In genomic region chr1:135493862-135494261, GRCm38 (mm10) we compare ENCODE assay signal across 19 mouse cellular contexts.
DNase-seq lines count a peak whose midpoint lies in the region; ATAC-seq and TF ChIP-seq lines count a peak whose summit lies in the region.
"Had no signal": no experiment of that assay in that cellular context is flagged by ENCODE, and none has a peak within 500 bp of the region (broad histone marks: within the 10 kb centered on the region; RNA-seq: fewer than 3 reads in every experiment).

No protein-coding gene starts in this region.

- peaks cover 13% of the 10 kb centered on the region; the same call in 1 of the 2 replicates for H3K36me3 ChIP-seq in heart, embryonic 13.5 days
- H3K36me3 ChIP-seq in embryonic facial prominence, embryonic 10.5 days (replicated peaks): no peaks in the 10 kb centered on the region
- H3K36me3 ChIP-seq in intestine, postnatal 0 days (ENCODE audit: control insufficient read depth, insufficient read depth): no peaks in the 10 kb centered on the region
- H3K36me3 ChIP-seq: embryonic facial prominence, embryonic 12.5 days; forebrain, embryonic 15.5 days had no signal

- intact Hi-C loops in heart, postnatal 10 days (cut with DNase I): no loop called here

- no peaks in the 10 kb centered on the region for H3K9me3 ChIP-seq in heart, embryonic 13.5 days
- no peaks in the 10 kb centered on the region for H3K9me3 ChIP-seq in embryonic facial prominence, embryonic 10.5 days
- no peaks in the 10 kb centered on the region for H3K9me3 ChIP-seq in intestine, postnatal 0 days (ENCODE audit: control insufficient read depth)
- H3K9me3 ChIP-seq: embryonic facial prominence, embryonic 12.5 days; forebrain, embryonic 13.5 days; forebrain, embryonic 15.5 days had no signal

- H3K4me2 ChIP-seq in heart, embryonic 13.5 days: no peak overlapping the region
- H3K4me2 ChIP-seq in intestine, postnatal 0 days (replicated peaks; ENCODE audit: low read depth): no peak overlapping the region
- H3K4me2 ChIP-seq: embryonic facial prominence, embryonic 12.5 days; forebrain, embryonic 13.5 days; forebrain, embryonic 15.5 days had no signal

- TF ChIP-seq CTCF in intestine, postnatal 0 days (IDR thresholded peaks at IDR 0.05; ENCODE audit: low read depth): no peak

- H3K27me3 ChIP-seq in heart, embryonic 13.5 days (replicated peaks): no peaks in the 10 kb centered on the region
- H3K27me3 ChIP-seq in embryonic facial prominence, embryonic 10.5 days (replicated peaks; ENCODE audit: low read depth, poor library complexity, severe bottlenecking): no peaks in the 10 kb centered on the region
- no peaks in the 10 kb centered on the region for H3K27me3 ChIP-seq in intestine, postnatal 0 days (replicated peaks; ENCODE audit: control insufficient read depth, insufficient read depth, low read length)
- H3K27me3 ChIP-seq: embryonic facial prominence, embryonic 12.5 days; forebrain, embryonic 13.5 days; forebrain, embryonic 15.5 days had no signal

- H3K4me1 ChIP-seq in heart, embryonic 13.5 days: peaks cover 91% of the 10 kb centered on the region
- peaks cover 86% of the 10 kb centered on the region for H3K4me1 ChIP-seq in embryonic facial prominence, embryonic 10.5 days
- H3K4me1 ChIP-seq in intestine, postnatal 0 days (replicated peaks; ENCODE audit: control insufficient read depth, insufficient read depth, low read length): no peaks in the 10 kb centered on the region

- DNase-seq in heart, postnatal 10 days: no peak
- no peak for DNase-seq in embryonic facial prominence, embryonic 10.5 days (ENCODE audit: low spot score)
- DNase-seq in skeletal muscle tissue, adult 2 months (ENCODE audit: low read depth, low spot score): peak; percentile 52
- DNase-seq: adrenal gland, adult 2 months; adrenal gland, postnatal 10 days; adrenal gland, postnatal 25 days; cerebellum, adult 11 months; cerebellum, adult 18-20 months; cerebellum, adult 8-10 months; cerebellum, adult 9-11 months; cerebellum, postnatal 14 days; cerebellum, postnatal 36 days; embryo, embryonic 11 days; forebrain, postnatal 0 days had no signal

- 49% methylated on average over 6 of the region's 6 CpGs for WGBS in heart, embryonic 13.5 days
- 54% methylated on average over 6 of the region's 6 CpGs for whole genome bisulfite sequencing in embryonic facial prominence, embryonic 10.5 days
- 85% methylated on average over 6 of the region's 6 CpGs for whole genome bisulfite sequencing in intestine, postnatal 0 days

- peak overlapping the region; percentile 37; the same call in 1 of the 2 replicates for H3K9ac ChIP-seq in heart, embryonic 13.5 days
- H3K9ac ChIP-seq in intestine, postnatal 0 days (ENCODE audit: low read depth, low read length): no peak overlapping the region
- H3K9ac ChIP-seq: embryonic facial prominence, embryonic 12.5 days; forebrain, embryonic 13.5 days; forebrain, embryonic 15.5 days; forebrain, postnatal 0 days had no signal

- no peak for ATAC-seq in heart, embryonic 13.5 days (ENCODE audit: extremely low read depth, insufficient number of reproducible peaks, low FRiP score, low TSS enrichment)
- ATAC-seq in intestine, postnatal 0 days: no peak
- ATAC-seq: forebrain, embryonic 13.5 days; forebrain, embryonic 15.5 days; forebrain, postnatal 0 days had no signal

- 0 out of 2 replicates have a peak overlapping the region, but pooled peaks have one; percentile 24 for H3K27ac ChIP-seq in heart, embryonic 13.5 days (replicated peaks)
- H3K27ac ChIP-seq in embryonic facial prominence, embryonic 10.5 days (replicated peaks): peak overlapping the region; percentile 19; the same call in 1 of the 2 replicates
- H3K27ac ChIP-seq in intestine, postnatal 0 days (ENCODE audit: low read depth, low read length): no peak overlapping the region
- H3K27ac ChIP-seq: embryonic facial prominence, embryonic 12.5 days; forebrain, embryonic 13.5 days; forebrain, embryonic 15.5 days had no signal

- no peak overlapping the region for H3K4me3 ChIP-seq in heart, embryonic 13.5 days
- no peak overlapping the region for H3K4me3 ChIP-seq in embryonic facial prominence, embryonic 10.5 days
- H3K4me3 ChIP-seq in intestine, postnatal 0 days (ENCODE audit: low read depth, low read length): no peak overlapping the region
- H3K4me3 ChIP-seq: embryonic facial prominence, embryonic 12.5 days; forebrain, embryonic 13.5 days; forebrain, embryonic 15.5 days had no signal
